Mouse (Mus musculus) megakaryocyte progenitor cell, adult 5-6 weeks (primary cell): ENCODE measurements around the gene Hist1h4f. TPM values are rescaled to one million over a fixed set of nuclear protein-coding genes. Genes with fewer than 3 reads are reported as not detected.
"Not testable (repeated sequence)": the region's sequence is repeated elsewhere in the genome, so short reads cannot be mapped to it uniquely, and the experiment has no call there.

ENCODE experiments used
- ATAC-seq: replicated peaks from 2 replicates; pipeline ENCODE4 v1.8.0; 2016; ENCODE audit warnings: mild to moderate bottlenecking, moderate TSS enrichment, inconsistent platforms; ENCODE audit not compliant: poor library complexity
- total RNA-seq, 2 experiments: library from RNA; stranded (forward) in 1 of 2; stranded (reverse) in 1 of 2; fragments of 157-497, 149-512 nt in 1 of 2; fragments of 200-1000 nt in 1 of 2; gene quantifications; 2 replicates each; pipeline versions ENCODE4 v1.2.3 to v1.2.4; 2015 to 2017

The Hist1h4f gene
- total RNA-seq, 2 experiments from 2014 or later, result 71.9 to 2,180 TPM

DNA sequence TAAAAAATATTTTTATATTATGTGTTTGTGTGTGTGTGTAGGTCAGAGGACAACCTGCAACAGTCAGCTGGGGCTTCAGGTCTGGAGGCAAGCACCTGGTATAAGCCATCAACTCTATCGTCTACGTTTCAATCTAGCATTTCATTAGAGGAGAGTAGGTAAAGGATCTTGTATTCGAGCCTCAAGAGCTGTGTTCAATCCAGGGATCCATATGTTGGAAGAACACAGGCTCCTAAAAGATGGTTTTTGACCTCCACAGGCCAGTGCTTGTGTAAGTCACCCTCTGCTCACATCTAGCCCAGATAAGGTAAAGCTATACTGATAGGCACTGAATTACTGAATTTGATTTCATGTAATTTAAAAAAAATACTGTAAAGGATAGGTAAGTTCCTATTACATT is 5.5 kb upstream of the Hist1h4f start:
- ATAC-seq, result no peak

DNA sequence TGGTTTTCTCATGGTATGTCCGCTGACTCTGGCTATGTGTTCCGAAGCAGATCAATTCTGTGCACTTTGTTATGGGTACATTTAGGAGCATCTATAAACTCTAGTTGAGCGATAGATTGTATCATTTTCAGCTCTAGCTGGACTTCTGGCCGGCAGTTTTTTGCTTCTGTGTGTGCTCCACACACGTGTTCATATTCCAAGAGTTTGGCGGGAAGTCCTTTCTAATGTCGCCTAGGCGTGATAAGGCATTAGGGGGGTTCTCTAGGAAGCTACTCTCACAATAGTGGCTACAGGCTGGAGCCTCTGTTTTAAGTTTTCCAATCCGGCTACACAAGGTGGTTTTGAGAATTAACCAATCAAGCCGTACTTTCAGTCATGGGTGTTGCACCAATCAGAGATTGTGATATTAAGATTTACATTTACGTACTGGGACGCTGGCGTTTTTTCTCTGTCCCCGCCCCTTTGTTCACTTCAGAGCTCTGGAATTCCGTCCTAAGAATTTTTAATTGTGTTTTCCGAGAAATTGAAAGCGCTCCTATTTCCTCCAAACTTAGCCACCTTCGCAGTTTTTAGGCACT is 4.5 kb upstream of the Hist1h4f start:
- peak; percentile 47 for ATAC-seq

- ATAC-seq, result peak; percentile 57
These were observed 3.7 kb upstream of the Hist1h4f start for GRCm38 (mm10) chr13:23554925-23555838.

GRCm38 (mm10) chr13:23554393-23554792 is 2.9 kb upstream of the Hist1h4f start:
- no peak for ATAC-seq

GRCm38 (mm10) chr13:23552962-23553361 is 1.5 kb upstream of the Hist1h4f start, which contains the start of gene Hist1h1d:
TSS of gene Hist1h1d (plus strand) at chr13:23553262.
- no peak for ATAC-seq

DNA sequence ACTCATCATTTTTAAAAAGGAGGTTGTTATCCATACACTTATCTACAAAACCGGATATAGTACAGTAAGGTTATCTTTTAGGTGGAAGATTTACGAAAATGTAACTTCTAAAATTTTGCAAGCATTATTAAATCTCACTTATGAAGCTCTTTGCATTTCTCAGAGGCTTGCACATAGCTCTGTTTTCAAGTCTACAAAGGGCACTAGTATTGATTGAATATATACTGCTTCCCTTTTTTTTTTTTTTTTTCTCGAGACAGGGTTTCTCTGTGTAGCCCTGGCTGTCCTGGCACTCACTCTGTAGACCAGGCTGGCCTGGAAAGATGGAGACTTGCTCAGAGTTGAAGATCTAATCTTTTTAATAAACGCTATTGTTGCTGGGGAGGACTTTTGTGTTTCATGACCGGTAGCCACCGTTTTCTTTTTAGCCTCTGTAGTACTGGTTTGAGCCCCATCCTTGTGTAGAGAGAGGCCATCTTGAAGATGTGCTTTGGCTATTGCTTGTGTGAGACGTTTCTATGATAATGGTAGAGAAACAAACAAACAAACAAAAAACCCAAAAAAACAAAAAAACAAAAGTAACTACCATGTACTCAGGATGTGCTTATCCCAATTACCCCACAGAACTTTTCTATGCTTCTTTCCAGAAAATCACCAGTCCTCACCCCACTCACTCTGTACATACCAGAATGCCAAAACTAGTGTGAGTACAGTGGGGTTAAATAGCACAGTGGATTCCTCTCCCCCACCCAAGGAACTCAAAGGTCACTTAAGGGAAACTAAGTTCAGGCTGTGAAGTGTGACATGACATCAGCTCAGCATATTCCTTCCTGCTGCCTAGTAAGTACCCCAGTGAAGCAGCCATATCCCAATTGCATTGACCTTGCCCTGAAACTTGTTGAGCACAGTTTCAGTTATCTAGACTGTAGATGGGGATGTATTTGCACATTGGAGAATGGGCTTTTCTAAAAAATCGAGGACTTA is 775 bp upstream of the Hist1h4f start:
- no peak for ATAC-seq

DNA sequence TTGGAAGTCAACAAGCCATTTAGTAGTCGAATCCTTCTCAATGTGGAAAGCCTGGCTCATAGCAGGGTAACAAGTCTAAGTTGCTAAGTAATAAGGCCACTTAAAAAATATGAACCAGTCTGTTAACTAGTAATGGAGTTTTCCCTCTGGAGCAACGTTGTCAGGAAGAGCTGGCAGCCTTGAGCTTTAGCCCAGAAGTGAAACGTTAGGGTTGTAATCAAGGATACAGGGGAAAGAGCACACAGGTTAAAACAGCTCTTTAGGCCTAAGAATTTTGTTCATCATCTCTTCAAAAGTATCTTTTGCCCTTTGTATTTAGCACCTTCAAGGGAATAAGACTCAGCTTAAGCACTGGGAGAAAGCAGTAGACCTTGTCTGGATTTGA is 695 bp downstream of the Hist1h4f start:
- no peak for ATAC-seq

DNA sequence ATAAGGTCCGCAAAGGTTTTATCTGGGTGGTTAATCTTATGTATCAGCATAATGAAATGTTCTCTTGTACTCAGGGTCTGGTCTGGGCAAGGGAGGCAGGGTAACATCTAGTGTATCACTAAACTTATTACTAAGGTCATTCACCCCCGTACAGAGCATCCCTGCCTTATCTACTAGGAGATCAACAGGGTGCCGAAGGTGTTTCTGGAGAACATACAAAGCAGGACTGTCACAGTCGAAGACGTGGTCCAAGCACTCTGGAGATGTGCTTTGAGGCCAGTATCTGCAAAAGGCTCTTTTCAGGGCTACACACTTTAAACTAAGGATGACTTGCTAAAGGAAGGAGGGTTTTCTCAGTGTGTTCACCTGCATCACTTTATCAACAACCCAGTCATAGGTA is 4.8 kb downstream of the Hist1h4f start:
- no peak for ATAC-seq

GRCm38 (mm10) chr13:23544787-23545120 is 6.7 kb downstream of the Hist1h4f start:
- ATAC-seq, result peak; percentile 27

- ATAC-seq, result peak; percentile 71
These were observed 7.3 kb downstream of the Hist1h4f start, which contains the start of gene Hist1h3f for GRCm38 (mm10) chr13:23543965-23544786. TSS of gene Hist1h3f (plus strand) at chr13:23544052.

- ATAC-seq, result peak; percentile 86
These were observed 8.3 kb downstream of the Hist1h4f start, which contains the start of gene Hist1h2bh for GRCm38 (mm10) chr13:23542999-23543607. TSS of gene Hist1h2bh (minus strand) at chr13:23543392.

GRCm38 (mm10) chr13:23542225-23542980 is 9.0 kb downstream of the Hist1h4f start:
- not testable (repeated sequence) for ATAC-seq

- ATAC-seq, result no peak
These were observed 10.0 kb downstream of the Hist1h4f start for GRCm38 (mm10) chr13:23541497-23541896.

- not testable (repeated sequence) for ATAC-seq
These were observed 11.6 kb downstream of the Hist1h4f start for GRCm38 (mm10) chr13:23539821-23540220.

GRCm38 (mm10) chr13:23538249-23538648 is 13.2 kb downstream of the Hist1h4f start:
- no peak for ATAC-seq

- no peak for ATAC-seq
These were observed 14.3 kb downstream of the Hist1h4f start for GRCm38 (mm10) chr13:23537006-23537710.

GRCm38 (mm10) chr13:23536076-23536822 is 15.2 kb downstream of the Hist1h4f start:
- no peak for ATAC-seq
